Mouse (Mus musculus) CD4-positive, CD25-positive, alpha-beta regulatory T cell, adult 2 months (primary cell): Measurements from ENCODE around the gene Parm1.

Source experiments
- DNase-seq: peaks from one replicate; pipeline ENCODE4 v3.0.0-alpha.2; 2012; ENCODE audit warnings: low read depth, low spot score

Parm1 gene

GRCm38 (mm10) chr5:91574211-91574610 is 56.8 kb downstream of the Parm1 start:
- DNase-seq: no peak

GRCm38 (mm10) chr5:91578924-91579323 is 61.5 kb downstream of the Parm1 start:
- DNase-seq: no peak

GRCm38 (mm10) chr5:91581799-91582198 is 64.4 kb downstream of the Parm1 start:
- DNase-seq: no peak

- DNase-seq: no peak
Measured at GRCm38 (mm10) chr5:91586206-91586605, 68.8 kb downstream of the Parm1 start.

GRCm38 (mm10) chr5:91594083-91594482 is 76.7 kb downstream of the Parm1 start:
- DNase-seq: no peak

- DNase-seq: no peak
Measured at GRCm38 (mm10) chr5:91597216-91597615, 79.8 kb downstream of the Parm1 start.

- no peak for DNase-seq
Measured at GRCm38 (mm10) chr5:91599801-91600200, 82.4 kb downstream of the Parm1 start.

- no peak for DNase-seq
Measured at GRCm38 (mm10) chr5:91603347-91603746, 85.9 kb downstream of the Parm1 start.

- DNase-seq: no peak
Measured at GRCm38 (mm10) chr5:91603787-91604439, 86.5 kb downstream of the Parm1 start.

GRCm38 (mm10) chr5:91607234-91607633 is 89.8 kb downstream of the Parm1 start:
- no peak for DNase-seq

GRCm38 (mm10) chr5:91607841-91608240 is 90.4 kb downstream of the Parm1 start:
- DNase-seq: no peak

GRCm38 (mm10) chr5:91609041-91609440 is 91.6 kb downstream of the Parm1 start:
- DNase-seq: no peak

GRCm38 (mm10) chr5:91609511-91610300 is 92.3 kb downstream of the Parm1 start:
- no peak for DNase-seq

- no peak for DNase-seq
Measured at GRCm38 (mm10) chr5:91610499-91610898, 93.1 kb downstream of the Parm1 start.

GRCm38 (mm10) chr5:91611589-91611988 is 94.2 kb downstream of the Parm1 start:
- no peak for DNase-seq

- no peak for DNase-seq
Measured at GRCm38 (mm10) chr5:91617331-91618233, 100.2 kb downstream of the Parm1 start.

GRCm38 (mm10) chr5:91618661-91619173 is 101.3 kb downstream of the Parm1 start:
- DNase-seq: no peak

- no peak for DNase-seq
Measured at GRCm38 (mm10) chr5:91621197-91621596, 103.8 kb downstream of the Parm1 start.

GRCm38 (mm10) chr5:91626823-91627222 is 109.4 kb downstream of the Parm1 start:
- no peak for DNase-seq

- DNase-seq: no peak
Measured at GRCm38 (mm10) chr5:91629472-91629871, 112.1 kb downstream of the Parm1 start.

GRCm38 (mm10) chr5:91651330-91651729 is 133.9 kb downstream of the Parm1 start:
- DNase-seq: no peak
